Mouse (Mus musculus): Measurements from ENCODE around the gene Exoc7. TPM values are rescaled to one million over a fixed set of nuclear protein-coding genes. Genes with fewer than 3 reads are reported as not detected.

Exoc7 gene
- polyA plus RNA-seq, 1 experiment = 93.3 TPM

DNA sequence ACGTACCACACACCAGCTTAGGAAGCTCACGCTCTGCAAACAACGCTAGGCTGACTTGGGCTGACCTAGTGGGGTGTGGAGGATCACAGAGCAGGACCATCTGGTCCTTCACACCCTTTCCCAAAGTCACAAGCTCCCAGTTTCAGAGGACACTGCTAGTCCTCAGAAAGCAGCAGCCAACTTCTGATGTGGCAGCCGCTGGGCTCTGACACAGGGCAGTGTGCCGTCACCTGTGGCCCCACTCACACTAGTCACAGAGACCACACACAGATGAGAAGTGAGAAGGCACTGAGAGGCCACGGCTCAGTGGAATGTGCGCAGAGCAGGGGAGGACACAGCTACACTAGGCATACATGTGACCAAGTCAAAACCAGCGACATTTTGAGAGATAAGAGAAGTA lies 56.1 kb downstream of the Exoc7 start:
- Histone ChIP-seq H3K4me1 (ENCODE audit: control insufficient read depth, insufficient read depth, low read length) (no peaks in the 10 kb centered on the region), H3K27me3 (ENCODE audit: control insufficient read depth, insufficient read depth, low read length, poor library complexity, severe bottlenecking) (no peaks in the 10 kb centered on the region), H3K36me3 (ENCODE audit: control insufficient read depth, insufficient read depth, low read length, poor library complexity, severe bottlenecking) (peaks cover 26% of the 10 kb centered on the region), H3K4me3 (ENCODE audit: low read depth, low read length) (no peak overlapping the region), H3K9me3 (replicated peaks; ENCODE audit: control insufficient read depth, insufficient read depth, low read length, poor library complexity, severe bottlenecking) (no peaks in the 10 kb centered on the region), H3K27ac (ENCODE audit: insufficient read depth, low read length) (no peak overlapping the region), H3K9ac (ENCODE audit: low read depth, poor library complexity, severe bottlenecking) (no peak overlapping the region)
- TF ChIP-seq EP300 (IDR thresholded peaks at IDR 0.05; ENCODE audit: insufficient read depth, low read depth, low read length) (no peak), CTCF (IDR thresholded peaks at IDR 0.05; ENCODE audit: low read depth, low read length) (no peak)

DNA sequence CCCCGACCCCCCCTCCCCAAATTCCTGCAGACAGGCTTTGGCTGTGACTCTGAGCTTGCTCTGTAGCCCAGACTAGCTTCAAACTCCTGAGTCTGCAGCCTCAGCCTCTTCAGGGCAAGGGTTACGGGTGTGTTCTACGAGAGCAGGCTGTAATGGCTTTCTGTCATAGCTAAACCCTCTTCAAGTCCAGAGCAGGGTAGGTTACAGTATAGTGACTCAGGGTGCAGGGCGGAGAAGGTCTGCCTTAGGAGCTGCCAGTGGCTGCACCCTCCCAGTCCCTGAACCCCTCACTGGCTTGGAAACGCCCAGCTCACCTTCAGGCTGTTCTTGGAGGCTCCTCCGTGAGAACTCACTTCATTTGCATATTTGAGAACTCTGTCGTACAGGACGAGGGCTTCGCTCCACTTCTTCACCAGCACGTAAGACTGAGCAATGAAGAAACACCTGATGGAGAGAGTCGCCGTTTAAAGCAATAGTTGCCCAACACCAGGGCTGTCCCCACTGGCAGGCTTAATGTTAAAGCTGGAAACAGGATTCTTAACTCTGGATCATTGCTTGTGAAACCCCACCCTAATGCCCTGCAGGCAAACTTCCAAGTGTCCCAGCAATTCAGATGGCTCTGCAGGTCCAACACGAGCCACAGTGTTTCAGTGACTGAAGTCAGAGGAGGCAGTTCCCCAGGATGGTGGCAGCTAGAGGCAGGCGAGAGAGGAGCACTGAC lies 59.4 kb downstream of the Exoc7 start:
- TF ChIP-seq POLR2A (IDR thresholded peaks at IDR 0.05; ENCODE audit: insufficient read depth, low read length) (no peak), EP300 (IDR thresholded peaks at IDR 0.05; ENCODE audit: insufficient read depth, low read depth, low read length) (no peak), CTCF (IDR thresholded peaks at IDR 0.05; ENCODE audit: low read depth, low read length) (no peak)
- Histone ChIP-seq H3K4me1 (ENCODE audit: control insufficient read depth, insufficient read depth, low read length) (no peaks in the 10 kb centered on the region), H3K27me3 (ENCODE audit: control insufficient read depth, insufficient read depth, low read length, poor library complexity, severe bottlenecking) (no peaks in the 10 kb centered on the region), H3K27ac (ENCODE audit: insufficient read depth, low read length) (no peak overlapping the region), H3K4me3 (ENCODE audit: low read depth, low read length) (no peak overlapping the region), H3K9me3 (replicated peaks; ENCODE audit: control insufficient read depth, insufficient read depth, low read length, poor library complexity, severe bottlenecking) (no peaks in the 10 kb centered on the region), H3K36me3 (ENCODE audit: control insufficient read depth, insufficient read depth, low read length, poor library complexity, severe bottlenecking) (peaks cover 23% of the 10 kb centered on the region), H3K9ac (ENCODE audit: low read depth, poor library complexity, severe bottlenecking) (no peak overlapping the region)

DNA sequence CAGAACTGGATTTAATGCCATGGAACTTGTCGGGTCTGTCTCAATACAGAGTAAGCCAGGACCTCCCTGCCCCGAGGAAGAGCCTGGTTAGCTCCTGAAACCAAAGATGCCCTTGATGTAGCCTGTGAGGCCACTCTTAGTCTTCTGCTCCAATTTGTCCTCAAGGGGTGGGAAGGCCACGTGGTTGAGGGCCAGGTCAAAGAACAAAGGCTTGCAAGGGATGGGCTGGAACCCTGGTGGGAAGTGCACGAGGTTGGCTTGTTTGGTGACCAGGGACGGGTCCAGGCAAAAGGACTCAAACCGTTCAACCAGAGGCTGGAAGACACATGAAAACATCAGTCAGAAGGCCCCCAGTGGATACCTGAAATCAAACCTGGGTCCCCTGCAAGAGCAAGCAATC lies 61.4 kb downstream of the Exoc7 start:
- H3K36me3 ChIP-seq (ENCODE audit: control insufficient read depth, insufficient read depth, low read length, poor library complexity, severe bottlenecking) = peaks cover 23% of the 10 kb centered on the region
- no peak overlapping the region for H3K9ac ChIP-seq (ENCODE audit: low read depth, poor library complexity, severe bottlenecking)
- H3K9me3 ChIP-seq (replicated peaks; ENCODE audit: control insufficient read depth, insufficient read depth, low read length, poor library complexity, severe bottlenecking) = no peaks in the 10 kb centered on the region
- no peak overlapping the region for H3K27ac ChIP-seq (ENCODE audit: insufficient read depth, low read length)
- TF ChIP-seq EP300 (IDR thresholded peaks at IDR 0.05; ENCODE audit: insufficient read depth, low read depth, low read length) (no peak), POLR2A (IDR thresholded peaks at IDR 0.05; ENCODE audit: insufficient read depth, low read length) (no peak), CTCF (IDR thresholded peaks at IDR 0.05; ENCODE audit: low read depth, low read length) (no peak)
- H3K27me3 ChIP-seq (ENCODE audit: control insufficient read depth, insufficient read depth, low read length, poor library complexity, severe bottlenecking) = no peaks in the 10 kb centered on the region
- no peaks in the 10 kb centered on the region for H3K4me1 ChIP-seq (ENCODE audit: control insufficient read depth, insufficient read depth, low read length)
- H3K4me3 ChIP-seq (ENCODE audit: low read depth, low read length) = no peak overlapping the region

DNA sequence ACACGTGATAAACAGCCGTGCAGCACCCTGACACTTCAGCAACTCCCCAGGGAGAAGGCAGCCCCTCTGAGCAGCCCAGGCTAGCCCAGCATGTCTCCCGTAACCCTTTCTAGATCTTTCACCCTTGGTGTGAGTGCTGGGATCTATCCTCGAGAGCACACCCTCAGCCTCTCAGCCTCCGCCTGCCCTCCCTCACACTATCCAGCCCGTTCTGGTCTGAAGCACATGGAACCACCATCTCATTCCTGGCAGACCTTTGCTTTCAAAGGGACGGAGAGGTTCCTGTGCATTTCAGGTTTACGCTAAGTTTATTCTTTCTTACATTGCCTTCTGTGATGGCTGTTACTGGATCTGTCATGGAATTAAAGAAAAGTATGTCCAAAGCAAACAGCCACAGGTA lies 62.5 kb downstream of the Exoc7 start:
- Histone ChIP-seq H3K4me1 (ENCODE audit: control insufficient read depth, insufficient read depth, low read length) (no peaks in the 10 kb centered on the region), H3K36me3 (ENCODE audit: control insufficient read depth, insufficient read depth, low read length, poor library complexity, severe bottlenecking) (peaks cover 18% of the 10 kb centered on the region), H3K4me3 (ENCODE audit: low read depth, low read length) (no peak overlapping the region), H3K9ac (ENCODE audit: low read depth, poor library complexity, severe bottlenecking) (no peak overlapping the region), H3K9me3 (replicated peaks; ENCODE audit: control insufficient read depth, insufficient read depth, low read length, poor library complexity, severe bottlenecking) (no peaks in the 10 kb centered on the region), H3K27ac (ENCODE audit: insufficient read depth, low read length) (no peak overlapping the region), H3K27me3 (ENCODE audit: control insufficient read depth, insufficient read depth, low read length, poor library complexity, severe bottlenecking) (no peaks in the 10 kb centered on the region)
- TF ChIP-seq POLR2A (IDR thresholded peaks at IDR 0.05; ENCODE audit: insufficient read depth, low read length) = no peak

DNA sequence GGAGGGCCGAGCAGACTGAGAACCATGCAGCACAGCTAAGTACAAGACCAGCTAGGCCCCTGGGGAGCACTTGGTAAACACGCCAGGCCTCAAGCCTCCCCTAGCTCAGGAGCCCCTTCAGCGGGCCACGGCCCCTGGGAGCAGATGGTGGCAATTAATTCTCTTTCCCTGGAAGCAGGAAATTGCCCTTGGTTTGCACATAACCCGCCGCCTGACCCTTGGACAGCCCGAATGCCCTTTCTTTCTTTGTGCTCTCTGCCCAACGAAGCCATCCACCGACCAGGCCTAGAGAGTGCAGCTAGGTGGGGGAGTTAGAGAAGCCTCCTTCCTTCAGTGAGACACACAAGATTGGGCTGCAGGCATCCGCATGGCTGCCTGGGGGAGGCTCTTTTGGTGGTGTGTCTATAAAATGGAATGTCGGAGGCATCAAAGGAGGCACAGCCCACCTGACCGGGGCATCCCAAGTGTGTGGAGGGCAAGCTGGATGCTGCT lies 65.2 kb downstream of the Exoc7 start:
- Histone ChIP-seq H3K9ac (ENCODE audit: low read depth, poor library complexity, severe bottlenecking) (no peak overlapping the region), H3K27ac (ENCODE audit: insufficient read depth, low read length) (no peak overlapping the region), H3K4me3 (ENCODE audit: low read depth, low read length) (no peak overlapping the region), H3K36me3 (ENCODE audit: control insufficient read depth, insufficient read depth, low read length, poor library complexity, severe bottlenecking) (peaks cover 17% of the 10 kb centered on the region), H3K4me1 (ENCODE audit: control insufficient read depth, insufficient read depth, low read length) (no peaks in the 10 kb centered on the region), H3K27me3 (ENCODE audit: control insufficient read depth, insufficient read depth, low read length, poor library complexity, severe bottlenecking) (no peaks in the 10 kb centered on the region), H3K9me3 (replicated peaks; ENCODE audit: control insufficient read depth, insufficient read depth, low read length, poor library complexity, severe bottlenecking) (no peaks in the 10 kb centered on the region)
- TF ChIP-seq CTCF (IDR thresholded peaks at IDR 0.05; ENCODE audit: low read depth, low read length) = no peak
- TF ChIP-seq POLR2A (IDR thresholded peaks at IDR 0.05; ENCODE audit: insufficient read depth, low read length) = no peak
- TF ChIP-seq EP300 (IDR thresholded peaks at IDR 0.05; ENCODE audit: insufficient read depth, low read depth, low read length) = no peak

DNA sequence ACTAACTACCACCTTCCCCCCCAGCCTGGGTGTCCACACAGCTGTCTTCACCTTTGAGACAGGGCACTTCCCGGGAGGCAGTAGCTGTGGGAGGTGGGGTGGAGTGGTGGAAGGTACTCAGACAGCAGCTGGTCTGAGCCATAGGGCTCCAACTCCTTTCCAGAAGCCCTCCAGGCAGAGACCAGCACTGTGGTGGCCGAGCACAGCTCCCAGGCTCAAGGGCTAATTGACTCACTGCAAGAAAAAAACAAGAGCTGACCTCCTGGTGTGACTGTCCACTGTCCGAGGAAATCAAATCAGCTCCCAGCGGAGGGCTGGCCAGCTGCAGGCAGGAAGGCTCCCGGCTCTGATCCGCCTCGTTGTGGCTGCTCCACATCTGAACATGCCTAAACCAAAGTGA lies 67.2 kb downstream of the Exoc7 start:
- no peak overlapping the region for H3K27ac ChIP-seq (ENCODE audit: insufficient read depth, low read length)
- H3K27me3 ChIP-seq (ENCODE audit: control insufficient read depth, insufficient read depth, low read length, poor library complexity, severe bottlenecking) = no peaks in the 10 kb centered on the region
- TF ChIP-seq CTCF (IDR thresholded peaks at IDR 0.05; ENCODE audit: low read depth, low read length) (no peak), POLR2A (IDR thresholded peaks at IDR 0.05; ENCODE audit: insufficient read depth, low read length) (no peak), EP300 (IDR thresholded peaks at IDR 0.05; ENCODE audit: insufficient read depth, low read depth, low read length) (no peak)
- peaks cover under 1% of the 10 kb centered on the region; the same call in 1 of the 2 replicates for H3K36me3 ChIP-seq (ENCODE audit: control insufficient read depth, insufficient read depth, low read length, poor library complexity, severe bottlenecking)
- H3K9me3 ChIP-seq (replicated peaks; ENCODE audit: control insufficient read depth, insufficient read depth, low read length, poor library complexity, severe bottlenecking) = no peaks in the 10 kb centered on the region
- H3K4me1 ChIP-seq (ENCODE audit: control insufficient read depth, insufficient read depth, low read length) = no peaks in the 10 kb centered on the region
- H3K4me3 ChIP-seq (ENCODE audit: low read depth, low read length) = no peak overlapping the region
- H3K9ac ChIP-seq (ENCODE audit: low read depth, poor library complexity, severe bottlenecking) = no peak overlapping the region

Other genes with a start within 250 kb of the Exoc7 start
- 4.7 and 5.7 TPM in 2 replicates for gene Unc13d, start 229.3 kb downstream of the Exoc7 start, polyA plus RNA-seq (2011; ENCODE audit: insufficient read depth, insufficient read length, low read depth, missing spikeins)
- 179 and 198 TPM in 2 replicates for gene Wbp2, start 220.2 kb downstream of the Exoc7 start, polyA plus RNA-seq (2011; ENCODE audit: insufficient read depth, insufficient read length, low read depth, missing spikeins)
- 3.9 and 7.1 TPM in 2 replicates for gene Trim47, start 180.0 kb downstream of the Exoc7 start, polyA plus RNA-seq (2011; ENCODE audit: insufficient read depth, insufficient read length, low read depth, missing spikeins)
- 0.78 and 1.2 TPM in 2 replicates for gene Trim65, start 176.1 kb downstream of the Exoc7 start, polyA plus RNA-seq (2011; ENCODE audit: insufficient read depth, insufficient read length, low read depth, missing spikeins)
- gene Mrpl38, start 168.4 kb downstream of the Exoc7 start, polyA plus RNA-seq (2011; ENCODE audit: insufficient read depth, insufficient read length, low read depth, missing spikeins) = 69.3 and 71.6 TPM in 2 replicates
- 26.2 and 29.5 TPM in 2 replicates for gene Fbf1, start 139.1 kb downstream of the Exoc7 start, polyA plus RNA-seq (2011; ENCODE audit: insufficient read depth, insufficient read length, low read depth, missing spikeins)
- gene Ten1, start 108.4 kb downstream of the Exoc7 start, polyA plus RNA-seq (2011; ENCODE audit: insufficient read depth, insufficient read length, low read depth, missing spikeins) = 14.5 and 16.5 TPM in 2 replicates
- gene Acox1, start 108.2 kb downstream of the Exoc7 start, polyA plus RNA-seq (2011; ENCODE audit: insufficient read depth, insufficient read length, low read depth, missing spikeins) = 18.0 and 19.2 TPM in 2 replicates
- 2.6 and 3.1 TPM in 2 replicates for gene Evpl, start 69.2 kb downstream of the Exoc7 start, polyA plus RNA-seq (2011; ENCODE audit: insufficient read depth, insufficient read length, low read depth, missing spikeins)
- 101 and 107 TPM in 2 replicates for gene Srp68, start 33.0 kb downstream of the Exoc7 start, polyA plus RNA-seq (2011; ENCODE audit: insufficient read depth, insufficient read length, low read depth, missing spikeins)
- gene Galr2, start 26.3 kb downstream of the Exoc7 start, polyA plus RNA-seq (2011; ENCODE audit: insufficient read depth, insufficient read length, low read depth, missing spikeins) = 0.35 and 0.61 TPM in 2 replicates
- 11.7 and 12.3 TPM in 2 replicates for gene Foxj1, start 28.2 kb upstream of the Exoc7 start, polyA plus RNA-seq (2011; ENCODE audit: insufficient read depth, insufficient read length, low read depth, missing spikeins)
- 23.1 and 31.8 TPM in 2 replicates for gene Rnf157, start 105.8 kb upstream of the Exoc7 start, polyA plus RNA-seq (2011; ENCODE audit: insufficient read depth, insufficient read length, low read depth, missing spikeins)
- 443 and 531 TPM in 2 replicates for gene Ubald2, start 126.9 kb upstream of the Exoc7 start, polyA plus RNA-seq (2011; ENCODE audit: insufficient read depth, insufficient read length, low read depth, missing spikeins)
- gene Qrich2, start 159.0 kb upstream of the Exoc7 start, polyA plus RNA-seq (2011; ENCODE audit: insufficient read depth, insufficient read length, low read depth, missing spikeins) = 0.58 and 1.3 TPM in 2 replicates
- 116 and 120 TPM in 2 replicates for gene Prpsap1, start 187.0 kb upstream of the Exoc7 start, polyA plus RNA-seq (2011; ENCODE audit: insufficient read depth, insufficient read length, low read depth, missing spikeins)
- 0.64 and 0.88 TPM in 2 replicates for gene Sphk1, start 223.7 kb upstream of the Exoc7 start, polyA plus RNA-seq (2011; ENCODE audit: insufficient read depth, insufficient read length, low read depth, missing spikeins)